In genomic region chr4:104301764-104302163, GRCm38 (mm10) we compare ENCODE assay signal across 24 mouse cellular contexts.
DNase-seq lines count a peak whose midpoint lies in the region; ATAC-seq and TF ChIP-seq lines count a peak whose summit lies in the region.
"Had no signal": no experiment of that assay in that cellular context is flagged by ENCODE, and none has a peak within 500 bp of the region (broad histone marks: within the 10 kb centered on the region; RNA-seq: fewer than 3 reads in every experiment).

No protein-coding gene starts in this region.

- no peak for TF ChIP-seq POLR2A in cerebellum, adult 2 months (IDR thresholded peaks at IDR 0.05; ENCODE audit: borderline replicate concordance, insufficient read depth, low read length)

- ATAC-seq in megakaryocyte, adult 5-6 weeks (ENCODE audit: poor library complexity, severe bottlenecking), result no peak
- no peak for ATAC-seq in midbrain, postnatal 0 days (ENCODE audit: low FRiP score)
- no peak for ATAC-seq in forebrain, postnatal 0 days
- ATAC-seq: activated CD4-positive, CD25-positive, alpha-beta regulatory T cell, adult 4 months; CD4-positive, CD25-positive, alpha-beta regulatory T cell, adult 4 months; Patski had no signal

- H3K4me3 ChIP-seq in ES-E14 (ENCODE audit: insufficient read depth in 1 of 2, low read depth in 1 of 2, low read length in 2 of 2, poor library complexity in 1 of 2, severe bottlenecking in 1 of 2), result no peak overlapping the region
- no peak overlapping the region for H3K4me3 ChIP-seq in cerebellum, adult 2 months (replicated peaks; ENCODE audit: insufficient read depth, low read depth, low read length)
- no peak overlapping the region for H3K4me3 ChIP-seq in midbrain, postnatal 0 days (ENCODE audit: low read depth, low read length)
- no peak overlapping the region for H3K4me3 ChIP-seq in forebrain, postnatal 0 days (ENCODE audit: low read depth, low read length)

- no peak for TF ChIP-seq CTCF in cerebellum, adult 2 months (IDR thresholded peaks at IDR 0.05; ENCODE audit: borderline replicate concordance, insufficient read depth, low read depth, low read length)
- no peak for TF ChIP-seq CTCF in midbrain, postnatal 0 days (IDR thresholded peaks at IDR 0.05)
- no peak for TF ChIP-seq CTCF in forebrain, postnatal 0 days (IDR thresholded peaks at IDR 0.05; ENCODE audit: low read depth)

- no peak overlapping the region for H3K9ac ChIP-seq in ES-E14 (ENCODE audit: insufficient read depth, low read depth, low read length, poor library complexity, severe bottlenecking)
- no peak overlapping the region for H3K9ac ChIP-seq in midbrain, postnatal 0 days (replicated peaks; ENCODE audit: low read length, poor library complexity, severe bottlenecking)
- H3K9ac ChIP-seq in forebrain, postnatal 0 days, result no peak overlapping the region

- no peaks in the 10 kb centered on the region for H3K9me3 ChIP-seq in ES-E14 (ENCODE audit: control insufficient read depth, insufficient read depth, low read depth, low read length)
- H3K9me3 ChIP-seq in midbrain, postnatal 0 days (ENCODE audit: low read length), result no peaks in the 10 kb centered on the region
- H3K9me3 ChIP-seq in forebrain, postnatal 0 days (ENCODE audit: low read length), result no peaks in the 10 kb centered on the region

- no peak for DNase-seq in ES-E14 (ENCODE audit: low read depth, low spot score)
- DNase-seq in Muller cell, postnatal 12 days (ENCODE audit: inconsistent ontology term), result peak; percentile 7
- DNase-seq in retina, embryonic 14.5 days (ENCODE audit: low spot score), result peak; percentile 12
- DNase-seq in retina, postnatal 1 day, result peak; percentile 61
- no peak for DNase-seq in cerebellum, adult 2 months
- no peak for DNase-seq in midbrain, postnatal 0 days (ENCODE audit: low spot score)
- DNase-seq in forebrain, postnatal 0 days, result no peak
- DNase-seq: adrenal gland, adult 2 months; adrenal gland, adult 8-10 months; adrenal gland, postnatal 10 days; adrenal gland, postnatal 14 days; adrenal gland, postnatal 25 days; adrenal gland, postnatal 36 days; B cell, adult 2 months; cerebellum, adult 11 months; cerebellum, adult 11-12 months; cerebellum, adult 18-20 months; cerebellum, adult 8-10 months had no signal

- WGBS in cerebellum, adult 2 months, result 65% methylated on average over 3 of the region's 3 CpGs
- 52% methylated on average over 3 of the region's 3 CpGs for WGBS in midbrain, postnatal 0 days
- 34% methylated on average over 3 of the region's 3 CpGs for WGBS in forebrain, postnatal 0 days

- in situ Hi-C loops in ES-E14 (cut with MboI; ENCODE audit: low sequenced_read_pairs in 2 of 2, unreplicated experiment in 2 of 2), result no loop called here

- no peaks in the 10 kb centered on the region; the same call in 1 of the 2 replicates for H3K27me3 ChIP-seq in cerebellum, adult 2 months (ENCODE audit: control insufficient read depth, insufficient read depth, low read length)
- no peaks in the 10 kb centered on the region for H3K27me3 ChIP-seq in midbrain, postnatal 0 days (ENCODE audit: insufficient read depth, low read length)
- no peaks in the 10 kb centered on the region for H3K27me3 ChIP-seq in forebrain, postnatal 0 days (ENCODE audit: insufficient read depth, low read length)
- H3K27me3 ChIP-seq: CH12.LX had no signal

- no peaks in the 10 kb centered on the region for H3K4me1 ChIP-seq in ES-E14 (ENCODE audit: control insufficient read depth in 2 of 2, insufficient read depth in 2 of 2, low read length in 2 of 2, poor library complexity in 1 of 2)
- H3K4me1 ChIP-seq in cerebellum, adult 2 months (ENCODE audit: control insufficient read depth, insufficient read depth, low read length), result no peaks in the 10 kb centered on the region
- no peaks in the 10 kb centered on the region for H3K4me1 ChIP-seq in midbrain, postnatal 0 days (ENCODE audit: insufficient read depth, low read length)
- no peaks in the 10 kb centered on the region for H3K4me1 ChIP-seq in forebrain, postnatal 0 days (ENCODE audit: insufficient read depth)

- H3K4me2 ChIP-seq in midbrain, postnatal 0 days (ENCODE audit: low read depth, low read length, poor library complexity, severe bottlenecking), result no peak overlapping the region
- no peak overlapping the region for H3K4me2 ChIP-seq in forebrain, postnatal 0 days (ENCODE audit: low read depth)

- no peaks in the 10 kb centered on the region for H3K36me3 ChIP-seq in ES-E14 (ENCODE audit: control insufficient read depth, insufficient read depth, low read length, poor library complexity, severe bottlenecking)
- H3K36me3 ChIP-seq in midbrain, postnatal 0 days (ENCODE audit: insufficient read depth, low read length), result no peaks in the 10 kb centered on the region
- H3K36me3 ChIP-seq in forebrain, postnatal 0 days (ENCODE audit: insufficient read depth), result no peaks in the 10 kb centered on the region
- H3K36me3 ChIP-seq: G1E had no signal

- no peak overlapping the region for H3K27ac ChIP-seq in ES-E14 (ENCODE audit: insufficient read depth, low read depth, low read length, poor library complexity, severe bottlenecking)
- no peak overlapping the region for H3K27ac ChIP-seq in cerebellum, adult 2 months (ENCODE audit: insufficient read depth, low read length)
- no peak overlapping the region for H3K27ac ChIP-seq in midbrain, postnatal 0 days (ENCODE audit: low read depth, low read length)
- no peak overlapping the region for H3K27ac ChIP-seq in forebrain, postnatal 0 days (ENCODE audit: low read depth, low read length)

TF ChIP-seq in ES-E14, 5 proteins besides CTCF, POLR2A, EP300 and RAD21:
- TF ChIP-seq CHD2 (IDR thresholded peaks at IDR 0.05; ENCODE audit: low read depth, low read length) (no peak), ZNF384 (IDR thresholded peaks at IDR 0.05; ENCODE audit: low read depth, low read length) (peak; percentile 86)
TF ChIP-seq in ES-E14: peak in this region for 1.

Comparison
In these comparisons a context has a peak if more than half of its experiments do, and no peak if none do; other contexts are left out.
1. DNase-seq: peak in Muller cell, postnatal 12 days (single experiment), retina, embryonic 14.5 days (single experiment) and retina, postnatal 1 day (single experiment); none in ES-E14 (single experiment), cerebellum, adult 2 months (0 of 2), midbrain, postnatal 0 days (single experiment) and forebrain, postnatal 0 days (single experiment).